Mouse (Mus musculus) stomach, embryonic 16.5 days (tissue): ENCODE measurements around the gene Cnot1. TPM values are rescaled to one million over a fixed set of nuclear protein-coding genes. Genes with fewer than 3 reads are reported as not detected.
A peak's percentile ranks its signal among the peaks of the same experiment; 100 is the strongest.
"Not testable (repeated sequence)": the region's sequence is repeated elsewhere in the genome, so short reads cannot be mapped to it uniquely, and the experiment has no call there.

Source experiments
- ATAC-seq: fragments of 200-750 bp; cut with Nextera tagmentation; 2 replicates; pipeline ENCODE4 v1.8.0; 2017; ENCODE audit warnings: moderate number of reproducible peaks, moderate TSS enrichment; ENCODE audit not compliant: insufficient read depth, low FRiP score
- H3K27ac ChIP-seq: fragments of 300-500 bp; sonication (generic); 2 replicates; pipeline ENCODE4 v1.5.1; 2014; ENCODE audit warnings: low read length
- H3K27me3 ChIP-seq: fragments of 300-500 bp; sonication (generic); 2 replicates; pipeline ENCODE4 v1.6.1; 2014; ENCODE audit warnings: low read length, control low read depth, mixed read lengths; ENCODE audit not compliant: control insufficient read depth, insufficient read depth
- H3K36me3 ChIP-seq: fragments of 300-500 bp; sonication (generic); 2 replicates; pipeline ENCODE4 v1.6.1; 2014; ENCODE audit warnings: low read length; ENCODE audit not compliant: control insufficient read depth, insufficient read depth
- H3K4me1 ChIP-seq: fragments of 300-500 bp; sonication (generic); 2 replicates; pipeline ENCODE4 v1.6.1; 2014; ENCODE audit warnings: low read length, control low read depth, mixed read lengths; ENCODE audit not compliant: control insufficient read depth, insufficient read depth
- H3K4me2 ChIP-seq: fragments of 300-500 bp; sonication (generic); 2 replicates; pipeline ENCODE4 v1.6.1; 2014; ENCODE audit warnings: low read depth, low read length, mixed read lengths
- H3K4me3 ChIP-seq: fragments of 300-500 bp; sonication (generic); replicated peaks from 2 replicates; pipeline ENCODE4 v1.5.1; 2014; ENCODE audit warnings: mild to moderate bottlenecking, low read length
- H3K9ac ChIP-seq: fragments of 300-500 bp; sonication (generic); 2 replicates; pipeline ENCODE4 v1.6.1; 2014; ENCODE audit warnings: low read length
- H3K9me3 ChIP-seq: fragments of 300-500 bp; sonication (generic); replicated peaks from 2 replicates; pipeline ENCODE4 v1.6.1; 2016; ENCODE audit warnings: low read length, control low read depth; ENCODE audit not compliant: control insufficient read depth
- WGBS: fragments of 180-500 bp; shearing (Covaris S2); extraction: QIAGEN DNeasy Blood & Tissue Kit; methylation state at CpG from one replicate; pipeline ENCODE4 v1.1.7; 2014; 5-methylcytosine and 5-hydroxymethylcytosine counted together
- polyA plus RNA-seq: library from polyadenylated mRNA; unstranded; fragments of >200 nt; fragmentation: Nextera tagmentation; extraction: Ambion mirVana; gene quantifications from 2 replicates; pipeline ENCODE4 v1.2.1, GENCODE M21; 2015

The Cnot1 gene
- polyA plus RNA-seq, 1 experiment from 2014 or later = 66.0 TPM

- H3K9ac ChIP-seq = peak overlapping the region; percentile 72
- peak overlapping the region; percentile 64 for H3K4me2 ChIP-seq
- H3K4me1 ChIP-seq = peaks cover 21% of the 10 kb centered on the region
- H3K4me3 ChIP-seq = peak overlapping the region; percentile 98
- peak; percentile 93 for ATAC-seq
- no peaks in the 10 kb centered on the region for H3K36me3 ChIP-seq
- no peaks in the 10 kb centered on the region for H3K9me3 ChIP-seq
- H3K27ac ChIP-seq = peak overlapping the region; percentile 99
- under 1% methylated on average over 20 of the region's 20 CpGs for WGBS
- no peaks in the 10 kb centered on the region for H3K27me3 ChIP-seq
Observed at GRCm38 (mm10) chr8:95807861-95808260, 597 bp upstream of the Cnot1 start.

- Histone ChIP-seq H3K4me2 (peak overlapping the region; percentile 67), H3K4me1 (peaks cover 24% of the 10 kb centered on the region), H3K4me3 (peak overlapping the region; percentile 98), H3K9me3 (no peaks in the 10 kb centered on the region), H3K27me3 (no peaks in the 10 kb centered on the region), H3K9ac (peak overlapping the region; percentile 99), H3K36me3 (no peaks in the 10 kb centered on the region; the same call in 1 of the 2 replicates), H3K27ac (peak overlapping the region; percentile 91)
- ATAC-seq = no peak
- under 1% methylated on average over 60 of the region's 69 CpGs for WGBS
Observed at GRCm38 (mm10) chr8:95806461-95807191, 638 bp downstream of the Cnot1 start.

GRCm38 (mm10) chr8:95805482-95805881 is 1.8 kb downstream of the Cnot1 start:
- no peak for ATAC-seq
- H3K27me3 ChIP-seq = no peaks in the 10 kb centered on the region
- no peaks in the 10 kb centered on the region; the same call in 1 of the 2 replicates for H3K36me3 ChIP-seq
- peak overlapping the region; percentile 99 for H3K9ac ChIP-seq
- peaks cover 26% of the 10 kb centered on the region for H3K4me1 ChIP-seq
- peak overlapping the region; percentile 98 for H3K4me3 ChIP-seq
- 31% methylated on average over 2 of the region's 2 CpGs for WGBS
- H3K4me2 ChIP-seq = peak overlapping the region; percentile 67
- no peaks in the 10 kb centered on the region for H3K9me3 ChIP-seq
- H3K27ac ChIP-seq = peak overlapping the region; percentile 12; the same call in 1 of the 2 replicates

GRCm38 (mm10) chr8:95802231-95802630 is 5.0 kb downstream of the Cnot1 start:
- Histone ChIP-seq H3K9ac (no peak overlapping the region), H3K4me1 (peaks cover 26% of the 10 kb centered on the region), H3K27ac (no peak overlapping the region), H3K36me3 (no peaks in the 10 kb centered on the region; the same call in 1 of the 2 replicates), H3K4me2 (no peak overlapping the region), H3K9me3 (no peaks in the 10 kb centered on the region), H3K27me3 (no peaks in the 10 kb centered on the region), H3K4me3 (no peak overlapping the region)
- no peak for ATAC-seq
- 76% methylated on average over 8 of the region's 8 CpGs for WGBS

GRCm38 (mm10) chr8:95801476-95802064 is 5.7 kb downstream of the Cnot1 start:
- no peaks in the 10 kb centered on the region for H3K9me3 ChIP-seq
- no peaks in the 10 kb centered on the region; the same call in 1 of the 2 replicates for H3K36me3 ChIP-seq
- no peak overlapping the region for H3K27ac ChIP-seq
- no peak overlapping the region for H3K4me3 ChIP-seq
- no peaks in the 10 kb centered on the region for H3K27me3 ChIP-seq
- H3K4me2 ChIP-seq = no peak overlapping the region
- 92% methylated on average over 1 of the region's 1 CpGs for WGBS
- ATAC-seq = no peak
- H3K4me1 ChIP-seq = peaks cover 26% of the 10 kb centered on the region
- no peak overlapping the region for H3K9ac ChIP-seq

- no peaks in the 10 kb centered on the region for H3K27me3 ChIP-seq
- H3K4me1 ChIP-seq = peaks cover 19% of the 10 kb centered on the region
- H3K27ac ChIP-seq = no peak overlapping the region
- no peak for ATAC-seq
- no peak overlapping the region for H3K9ac ChIP-seq
- no peaks in the 10 kb centered on the region for H3K9me3 ChIP-seq
- H3K4me3 ChIP-seq = no peak overlapping the region
- WGBS = 79% methylated on average over 3 of the region's 3 CpGs
- H3K36me3 ChIP-seq = no peaks in the 10 kb centered on the region; the same call in 1 of the 2 replicates
- no peak overlapping the region for H3K4me2 ChIP-seq
Observed at GRCm38 (mm10) chr8:95800353-95800752, 6.9 kb downstream of the Cnot1 start.

- Histone ChIP-seq H3K4me3 (no peak overlapping the region), H3K36me3 (no peaks in the 10 kb centered on the region; the same call in 1 of the 2 replicates), H3K4me2 (no peak overlapping the region), H3K27ac (no peak overlapping the region), H3K27me3 (no peaks in the 10 kb centered on the region), H3K9me3 (no peaks in the 10 kb centered on the region), H3K9ac (no peak overlapping the region), H3K4me1 (peaks cover 15% of the 10 kb centered on the region)
- WGBS = 88% methylated on average over 1 of the region's 1 CpGs
- no peak for ATAC-seq
Observed at GRCm38 (mm10) chr8:95799891-95800290, 7.4 kb downstream of the Cnot1 start.

GRCm38 (mm10) chr8:95799117-95799516 is 8.1 kb downstream of the Cnot1 start:
- Histone ChIP-seq H3K27me3 (no peaks in the 10 kb centered on the region), H3K4me2 (no peak overlapping the region), H3K4me3 (no peak overlapping the region), H3K9ac (no peak overlapping the region), H3K9me3 (no peaks in the 10 kb centered on the region), H3K27ac (no peak overlapping the region), H3K36me3 (peaks cover 2% of the 10 kb centered on the region; the same call in 1 of the 2 replicates), H3K4me1 (peaks cover 9% of the 10 kb centered on the region; the same call in 1 of the 2 replicates)
- WGBS = 91% methylated on average over 6 of the region's 6 CpGs
- ATAC-seq = no peak

- not testable (repeated sequence) for H3K36me3 ChIP-seq, H3K9ac ChIP-seq, H3K4me2 ChIP-seq
Observed at GRCm38 (mm10) chr8:95795333-95796061, 11.8 kb downstream of the Cnot1 start.

More at GRCm38 (mm10) chr8:95795333-95796061, 11.8 kb downstream of the Cnot1 start:
- 91% methylated on average over 5 of the region's 5 CpGs for WGBS
- not testable (repeated sequence) for H3K4me1 ChIP-seq, H3K4me3 ChIP-seq, H3K27me3 ChIP-seq, H3K9me3 ChIP-seq, H3K27ac ChIP-seq, ATAC-seq
